Mouse (Mus musculus) ovary, postnatal 36 days (tissue): ENCODE data around the gene Fstl1.

Source experiments
- DNase-seq: peaks from one replicate; pipeline ENCODE4 v3.0.0; 2022; ENCODE audit warnings: low spot score, mixed read lengths

The Fstl1 gene

GRCm38 (mm10) chr16:37776860-37777651 lies at the start of gene Fstl1:
Gene Fstl1 (plus strand): TSS chr16:37776873.
- peak; percentile 57 for DNase-seq

DNA sequence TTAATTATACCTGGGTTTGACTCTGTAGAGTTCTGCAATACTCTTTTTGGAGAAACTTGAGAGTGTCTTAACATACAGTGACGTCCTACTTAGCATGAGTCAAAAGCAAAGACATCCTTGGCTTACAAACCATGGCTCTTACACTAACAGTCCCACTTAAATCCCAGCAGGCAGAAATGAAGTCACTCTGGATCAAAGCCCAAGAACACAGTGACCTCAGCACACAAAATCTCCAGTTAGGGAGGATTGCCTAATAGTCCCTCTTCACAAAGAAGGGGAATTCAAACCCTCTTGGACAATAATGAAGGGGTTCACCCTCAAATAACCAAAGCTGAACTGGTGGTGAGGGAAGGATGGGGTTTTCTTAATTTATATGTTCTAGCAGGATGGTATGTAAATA lies 48.0 kb upstream of the Fstl1 start:
- no peak for DNase-seq

- DNase-seq: no peak
Observed at GRCm38 (mm10) chr16:37729381-37730150, 47.1 kb upstream of the Fstl1 start.

- DNase-seq: no peak
Observed at GRCm38 (mm10) chr16:37730293-37730835, 46.3 kb upstream of the Fstl1 start.

GRCm38 (mm10) chr16:37731431-37731830 lies 45.2 kb upstream of the Fstl1 start:
- no peak for DNase-seq

DNA sequence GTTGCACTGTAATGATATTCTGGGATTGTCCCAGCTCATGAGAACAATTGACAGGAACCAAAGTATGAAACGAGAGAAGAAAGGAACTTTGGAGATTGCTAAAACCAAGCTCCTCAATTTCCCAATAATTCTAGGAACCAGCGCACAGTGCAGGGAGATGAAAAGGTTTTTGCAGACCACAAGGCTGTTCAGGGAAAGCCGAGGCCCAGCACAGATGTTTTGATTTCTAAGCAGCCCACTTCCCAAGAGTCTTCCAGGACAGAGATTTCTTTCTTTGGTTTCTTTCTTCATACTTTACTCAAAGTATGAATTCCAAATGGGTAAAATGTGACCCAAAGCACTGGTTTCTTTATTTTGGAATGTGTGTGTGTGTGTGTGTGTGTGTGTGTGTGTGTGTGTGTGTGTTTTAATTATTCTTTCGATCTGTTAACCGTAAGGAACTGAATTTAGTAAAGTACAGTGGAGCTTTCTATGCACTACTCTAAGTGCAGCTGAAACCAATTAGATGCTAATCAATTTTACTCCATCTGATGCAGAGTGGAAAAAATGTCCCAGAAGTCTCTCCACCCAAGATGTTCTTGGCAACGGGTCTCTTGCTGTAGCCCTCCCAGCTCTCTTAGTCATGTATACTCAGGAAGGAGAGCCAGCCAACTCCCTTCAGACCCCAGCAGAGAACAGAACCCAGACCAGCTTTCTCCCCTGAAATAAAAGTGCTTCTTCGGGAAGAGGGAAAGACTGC lies 44.5 kb upstream of the Fstl1 start:
- no peak for DNase-seq

GRCm38 (mm10) chr16:37740076-37740475 lies 36.6 kb upstream of the Fstl1 start:
- no peak for DNase-seq

- DNase-seq: no peak
Observed at GRCm38 (mm10) chr16:37742266-37742665, 34.4 kb upstream of the Fstl1 start.

DNA sequence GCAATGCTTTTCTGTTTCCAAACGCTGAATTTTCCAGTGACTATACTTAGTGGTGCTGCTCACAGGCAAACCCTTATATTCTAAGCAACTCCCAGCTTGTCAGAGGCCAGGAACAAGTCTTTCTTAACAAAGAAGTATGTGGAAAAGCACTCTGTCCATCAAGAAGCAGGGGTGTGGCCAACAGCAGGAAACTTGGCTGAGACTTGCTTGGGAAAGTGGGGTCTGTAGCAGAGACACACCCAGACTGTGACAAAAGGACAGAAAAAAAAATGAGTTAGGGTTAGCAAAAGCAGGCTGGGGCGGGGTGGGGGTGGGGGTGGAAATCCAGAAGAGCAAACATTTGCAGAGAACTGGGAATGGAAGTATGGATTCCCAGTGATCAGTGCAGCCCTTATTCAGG lies 23.8 kb upstream of the Fstl1 start:
- DNase-seq: no peak

GRCm38 (mm10) chr16:37753809-37754208 lies 22.9 kb upstream of the Fstl1 start:
- DNase-seq: no peak

DNA sequence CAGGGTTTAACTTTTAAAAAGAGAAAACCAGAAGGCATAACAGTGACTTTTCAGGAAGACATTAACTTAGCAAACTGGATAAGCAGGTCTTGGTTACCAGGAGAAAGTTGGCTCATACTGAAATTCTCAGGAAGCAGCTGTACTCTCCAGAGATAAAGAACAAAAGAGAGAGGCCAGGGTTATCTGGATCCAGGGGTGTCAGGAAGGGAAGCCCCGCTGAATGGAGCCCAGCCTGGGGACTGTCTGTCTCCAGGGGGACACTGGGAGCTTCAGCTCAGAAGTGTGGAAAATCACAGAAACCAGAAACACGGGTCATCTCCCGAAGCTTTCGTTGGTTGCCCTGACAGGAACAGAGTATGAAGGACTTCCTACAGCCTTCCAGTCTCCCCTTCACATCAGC lies 22.2 kb upstream of the Fstl1 start:
- no peak for DNase-seq

GRCm38 (mm10) chr16:37757223-37757622 lies 19.4 kb upstream of the Fstl1 start:
- no peak for DNase-seq

GRCm38 (mm10) chr16:37763797-37764196 lies 12.9 kb upstream of the Fstl1 start:
- no peak for DNase-seq

DNA sequence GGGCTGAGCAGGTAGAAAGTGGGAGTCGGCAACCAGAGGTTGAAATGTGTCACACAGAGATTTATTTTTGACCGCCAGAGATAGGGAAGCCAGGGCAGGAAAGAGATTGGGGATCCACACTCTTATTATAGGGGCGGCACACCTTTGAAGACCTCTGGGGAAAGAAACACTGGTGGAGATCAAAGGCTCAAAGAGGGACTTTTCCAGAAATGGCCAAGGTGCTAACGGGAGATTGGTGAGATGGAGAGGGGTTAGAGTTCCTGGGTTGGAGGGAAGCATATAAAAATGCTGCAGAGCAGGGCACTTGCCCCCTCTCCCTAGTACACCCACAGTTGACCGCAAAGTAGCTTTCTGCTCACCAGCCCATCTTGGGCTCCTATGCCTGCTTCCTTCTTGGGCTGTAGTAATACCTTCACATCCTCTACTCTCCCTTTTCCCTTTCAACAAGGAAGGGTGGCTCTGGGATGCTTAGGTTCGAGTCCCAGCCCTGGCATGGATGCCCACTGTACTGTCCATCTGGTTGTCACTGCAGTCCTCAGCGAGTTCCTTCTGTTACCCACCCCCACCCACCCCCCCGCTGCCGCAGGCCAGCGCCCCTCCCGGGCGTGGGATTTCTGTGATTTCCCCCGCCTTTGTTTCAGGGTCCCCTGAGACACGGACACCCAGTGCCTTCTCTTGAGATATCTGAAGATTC lies 360 bp upstream of the Fstl1 start:
- DNase-seq: no peak

GRCm38 (mm10) chr16:37777796-37778475 lies 1.3 kb downstream of the Fstl1 start:
- no peak for DNase-seq

- no peak for DNase-seq
Observed at GRCm38 (mm10) chr16:37778529-37778928, 1.9 kb downstream of the Fstl1 start.

DNA sequence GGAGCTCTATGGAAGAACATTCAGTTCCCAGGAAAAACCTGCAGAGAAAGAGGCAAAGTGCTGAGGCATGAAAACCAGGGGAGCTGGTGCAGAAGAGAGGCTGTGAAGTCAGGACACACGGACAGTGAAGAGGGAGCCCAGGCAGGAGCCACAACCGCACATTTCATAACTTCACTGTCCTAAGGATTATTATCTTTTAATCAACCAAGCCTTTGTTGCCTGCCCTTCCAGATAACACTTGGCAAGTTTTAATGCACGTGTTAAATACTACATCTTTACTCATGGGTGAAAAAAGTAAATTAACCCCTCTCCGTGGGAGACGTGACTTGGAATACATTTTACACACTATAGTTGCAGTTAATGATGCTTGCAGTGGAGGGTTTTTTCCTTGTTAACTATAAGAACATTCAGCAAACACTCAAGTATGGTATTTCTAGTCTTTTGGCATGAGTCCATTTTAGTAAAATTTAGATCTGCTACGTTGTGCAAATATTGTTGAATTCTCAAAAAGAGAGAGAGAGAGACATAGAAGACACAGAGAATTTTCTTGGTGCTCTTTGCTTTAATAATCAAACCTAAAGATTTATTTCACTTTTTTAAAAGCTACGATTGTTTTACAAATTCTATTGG lies 3.1 kb downstream of the Fstl1 start:
- DNase-seq: no peak

GRCm38 (mm10) chr16:37780386-37780785 lies 3.7 kb downstream of the Fstl1 start:
- no peak for DNase-seq

- no peak for DNase-seq
Observed at GRCm38 (mm10) chr16:37780911-37781310, 4.2 kb downstream of the Fstl1 start.

GRCm38 (mm10) chr16:37784526-37784925 lies 7.9 kb downstream of the Fstl1 start:
- DNase-seq: no peak
